Mouse (Mus musculus) embryonic facial prominence, embryonic 11.5 days (tissue): Measurements from ENCODE around the gene Slc22a3. TPM values are rescaled to one million over a fixed set of nuclear protein-coding genes. Genes with fewer than 3 reads are reported as not detected.

Experiments
- ATAC-seq: fragments of 200-750 bp; cut with Nextera tagmentation; replicated peaks from 2 replicates; pipeline ENCODE4 v1.8.0; 2017; ENCODE audit warnings: low read depth; ENCODE audit not compliant: insufficient number of reproducible peaks, low FRiP score, low TSS enrichment
- DNase-seq: peaks from one replicate; pipeline ENCODE4 v3.0.0-alpha.2; 2015; ENCODE audit warnings: low spot score
- H3K27ac ChIP-seq: fragments of 300-500 bp; sonication (generic); replicated peaks from 2 replicates; pipeline ENCODE4 v1.5.1; 2014; ENCODE audit warnings: mild to moderate bottlenecking, low read depth, low read length, control low read depth
- H3K27me3 ChIP-seq: fragments of 300-500 bp; sonication (generic); 2 replicates; pipeline ENCODE4 v1.6.1; 2014; ENCODE audit warnings: mild to moderate bottlenecking, low read length, moderate library complexity, mixed read lengths; ENCODE audit not compliant: control insufficient read depth, insufficient read depth
- H3K36me3 ChIP-seq: fragments of 300-500 bp; sonication (generic); replicated peaks from 2 replicates; pipeline ENCODE4 v1.6.1; 2014; ENCODE audit warnings: low read depth, mild to moderate bottlenecking, low read length, moderate library complexity, mixed read lengths; ENCODE audit not compliant: control insufficient read depth, insufficient read depth
- H3K4me1 ChIP-seq: fragments of 300-500 bp; sonication (generic); 2 replicates; pipeline ENCODE4 v1.6.1; 2014; ENCODE audit warnings: low read length, mixed read lengths; ENCODE audit not compliant: control insufficient read depth, insufficient read depth
- H3K4me2 ChIP-seq: fragments of 300-500 bp; sonication (generic); 2 replicates; pipeline ENCODE4 v1.6.1; 2014; ENCODE audit warnings: low read depth, mild to moderate bottlenecking, control low read depth, low read length, moderate library complexity
- H3K4me3 ChIP-seq: fragments of 300-500 bp; sonication (generic); 2 replicates; pipeline ENCODE4 v1.5.1; 2014; ENCODE audit warnings: low read depth, low read length, control low read depth
- H3K9ac ChIP-seq: fragments of 300-500 bp; sonication (generic); replicated peaks from 2 replicates; pipeline ENCODE4 v1.6.1; 2014; ENCODE audit warnings: mild to moderate bottlenecking, control low read depth, low read length
- H3K9me3 ChIP-seq: fragments of 300-500 bp; sonication (generic); replicated peaks from 2 replicates; pipeline ENCODE4 v1.6.1; 2016; ENCODE audit warnings: mild to moderate bottlenecking, low read length, inconsistent platforms, mixed read lengths; ENCODE audit not compliant: control insufficient read depth
- WGBS: fragments of 180-500 bp; shearing (Covaris S2); extraction: QIAGEN DNeasy Blood & Tissue Kit; methylation state at CpG from one replicate; pipeline ENCODE4 v1.1.7; 2014; 5-methylcytosine and 5-hydroxymethylcytosine counted together
- polyA plus RNA-seq: library from polyadenylated mRNA; unstranded; fragments of >200 nt; fragmentation: Nextera tagmentation; extraction: Ambion mirVana; gene quantifications from 2 replicates; pipeline ENCODE4 v1.2.1, GENCODE M21; 2014

The Slc22a3 gene
- polyA plus RNA-seq, 1 experiment from 2014 or later, result 0.21 TPM

DNA sequence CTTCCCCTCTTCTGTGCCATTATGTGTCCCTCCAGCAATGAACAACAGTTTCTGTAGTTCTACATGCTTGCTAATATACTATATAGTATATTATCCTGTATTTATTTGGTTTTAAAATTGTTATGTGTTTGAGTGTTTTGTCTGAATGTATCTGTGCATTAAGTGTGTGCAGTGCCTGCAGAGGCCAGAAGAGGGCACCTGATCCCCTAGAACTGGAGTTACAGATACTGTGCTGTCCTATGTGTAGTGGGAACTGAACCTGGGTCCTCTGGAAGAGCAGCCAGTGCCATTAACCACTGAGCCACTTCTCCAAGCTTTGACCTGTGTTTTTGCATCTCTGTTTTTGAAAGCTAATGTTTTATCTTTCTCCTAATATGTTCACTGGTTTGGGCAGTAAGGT is 46.3 kb downstream of the Slc22a3 start:
- Histone ChIP-seq H3K36me3 (no peaks in the 10 kb centered on the region), H3K9me3 (no peaks in the 10 kb centered on the region), H3K4me2 (no peak overlapping the region), H3K4me1 (no peaks in the 10 kb centered on the region), H3K27me3 (no peaks in the 10 kb centered on the region), H3K4me3 (no peak overlapping the region), H3K9ac (no peak overlapping the region), H3K27ac (no peak overlapping the region)
- no peak for DNase-seq
- ATAC-seq, result no peak

DNA sequence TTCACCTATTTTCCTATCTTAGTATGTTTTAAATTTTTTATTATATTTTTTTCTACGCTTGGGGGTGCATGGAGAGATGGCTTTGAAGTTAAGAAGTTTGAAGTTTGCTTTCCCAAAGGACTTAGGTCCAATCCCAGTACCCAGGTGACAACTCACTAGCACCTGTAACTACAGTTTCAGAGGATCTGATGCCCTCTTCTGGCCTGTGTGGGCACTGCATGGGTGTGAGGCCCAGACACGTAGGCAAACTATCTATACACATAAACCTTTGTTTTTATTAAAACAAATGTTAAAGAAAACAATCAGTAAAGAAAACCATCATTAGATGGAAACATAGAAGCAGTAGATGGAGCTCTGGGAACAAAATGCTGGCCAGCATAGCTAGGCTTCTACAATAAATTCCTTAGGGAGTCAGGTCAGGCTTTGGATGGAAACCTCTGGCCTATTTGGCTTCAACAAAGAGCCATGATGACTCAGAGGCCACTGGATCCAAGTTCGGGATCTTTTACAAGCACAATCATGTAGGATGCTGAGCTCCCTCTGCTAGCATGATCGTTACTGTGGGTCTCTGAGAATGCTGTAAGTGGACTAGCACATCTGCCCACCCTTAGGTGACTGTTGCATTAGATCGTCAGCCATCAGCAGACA is 52.2 kb downstream of the Slc22a3 start:
- H3K27me3 ChIP-seq, result no peaks in the 10 kb centered on the region
- no peaks in the 10 kb centered on the region for H3K9me3 ChIP-seq
- no peak overlapping the region for H3K4me2 ChIP-seq
- H3K9ac ChIP-seq, result no peak overlapping the region
- WGBS, result 80% methylated on average over 5 of the region's 5 CpGs
- H3K27ac ChIP-seq, result no peak overlapping the region
- no peak for ATAC-seq
- peak; percentile 19 for DNase-seq
- no peaks in the 10 kb centered on the region for H3K4me1 ChIP-seq
- H3K4me3 ChIP-seq, result no peak overlapping the region
- H3K36me3 ChIP-seq, result no peaks in the 10 kb centered on the region

DNA sequence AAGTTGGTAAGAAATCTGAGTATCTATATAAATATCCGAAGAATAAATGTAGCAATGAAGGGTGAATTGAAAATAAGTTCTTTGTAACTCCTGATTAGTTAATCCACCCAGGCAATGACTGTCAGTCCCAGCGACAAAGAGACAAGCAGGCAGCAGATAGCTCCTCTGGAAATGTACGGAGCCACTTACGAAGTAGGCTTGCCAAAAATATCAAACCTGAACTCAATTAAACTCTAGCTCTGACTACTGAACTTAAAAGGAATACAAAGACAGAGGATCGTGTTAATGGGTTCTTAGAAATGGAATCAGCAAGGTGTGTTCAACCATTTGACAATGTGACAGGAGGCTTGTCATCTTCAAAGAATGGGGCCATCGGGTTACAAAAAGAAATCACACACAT is 53.8 kb downstream of the Slc22a3 start:
- Histone ChIP-seq H3K4me2 (no peak overlapping the region), H3K4me3 (no peak overlapping the region), H3K9me3 (no peaks in the 10 kb centered on the region), H3K27ac (no peak overlapping the region), H3K36me3 (no peaks in the 10 kb centered on the region), H3K4me1 (no peaks in the 10 kb centered on the region), H3K9ac (no peak overlapping the region), H3K27me3 (no peaks in the 10 kb centered on the region)
- 79% methylated on average over 6 of the region's 6 CpGs for WGBS
- ATAC-seq (no peak), DNase-seq (no peak)

DNA sequence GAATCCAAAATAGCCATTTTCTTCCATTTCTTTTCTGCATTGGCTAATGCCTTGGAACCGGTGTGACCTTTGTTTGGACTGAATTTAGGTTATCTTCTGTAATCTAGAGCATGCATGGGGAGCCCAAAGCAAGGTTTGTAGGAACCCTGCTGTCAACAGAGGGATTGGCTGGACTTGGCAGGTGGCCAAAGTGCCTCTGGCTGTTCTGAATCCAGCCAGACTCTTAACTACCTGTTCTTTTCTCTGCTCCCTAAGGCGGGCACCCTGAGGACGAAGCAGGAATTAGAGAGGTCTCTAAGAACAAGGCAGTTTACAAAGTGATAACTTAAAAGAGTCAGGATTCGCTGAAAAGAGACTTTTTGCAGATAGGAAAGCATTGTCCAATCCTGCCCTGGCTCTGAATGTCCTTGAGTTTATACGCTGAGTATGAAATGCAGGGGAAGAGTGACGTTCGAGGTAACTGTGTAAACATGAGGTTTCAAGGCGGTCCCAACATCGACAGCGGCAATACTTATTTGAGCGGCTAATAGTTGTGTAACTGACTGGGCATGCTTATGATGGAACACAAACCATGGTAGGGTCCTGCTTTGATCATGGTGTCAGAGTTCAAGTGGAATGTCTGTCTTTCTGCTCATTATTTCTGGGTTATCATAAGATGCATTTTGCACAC is 54.5 kb downstream of the Slc22a3 start:
- ATAC-seq (no peak), DNase-seq (no peak)
- Histone ChIP-seq H3K9ac (no peak overlapping the region), H3K4me2 (no peak overlapping the region), H3K36me3 (no peaks in the 10 kb centered on the region), H3K27me3 (no peaks in the 10 kb centered on the region), H3K4me1 (no peaks in the 10 kb centered on the region), H3K27ac (no peak overlapping the region), H3K9me3 (no peaks in the 10 kb centered on the region), H3K4me3 (no peak overlapping the region)
- 79% methylated on average over 11 of the region's 11 CpGs for WGBS

DNA sequence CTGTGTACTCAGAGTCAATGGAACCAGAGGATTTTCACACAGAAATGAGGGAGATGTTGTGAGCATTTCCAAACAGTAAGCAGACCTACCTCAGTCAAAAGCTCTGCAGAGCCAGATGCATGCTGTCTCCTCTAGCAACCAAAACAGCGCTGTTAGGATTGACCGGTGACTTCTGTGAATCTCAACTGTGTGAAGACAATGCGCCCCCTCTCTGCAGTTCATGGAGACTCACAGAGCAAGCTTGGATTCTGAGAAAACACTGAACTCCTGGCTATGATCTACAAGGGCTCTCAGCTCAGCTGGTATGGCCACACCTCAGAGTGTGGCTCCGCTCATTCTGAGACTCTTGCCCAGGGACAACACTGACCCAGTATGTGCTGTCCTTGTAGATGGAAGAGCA is 56.3 kb downstream of the Slc22a3 start:
- WGBS, result 53% methylated on average over 4 of the region's 4 CpGs
- H3K9ac ChIP-seq, result no peak overlapping the region
- no peaks in the 10 kb centered on the region for H3K4me1 ChIP-seq
- no peaks in the 10 kb centered on the region for H3K36me3 ChIP-seq
- no peaks in the 10 kb centered on the region for H3K27me3 ChIP-seq
- H3K27ac ChIP-seq, result no peak overlapping the region
- ATAC-seq, result no peak
- H3K9me3 ChIP-seq, result no peaks in the 10 kb centered on the region
- peak; percentile 21 for DNase-seq
- no peak overlapping the region for H3K4me3 ChIP-seq
- H3K4me2 ChIP-seq, result no peak overlapping the region

DNA sequence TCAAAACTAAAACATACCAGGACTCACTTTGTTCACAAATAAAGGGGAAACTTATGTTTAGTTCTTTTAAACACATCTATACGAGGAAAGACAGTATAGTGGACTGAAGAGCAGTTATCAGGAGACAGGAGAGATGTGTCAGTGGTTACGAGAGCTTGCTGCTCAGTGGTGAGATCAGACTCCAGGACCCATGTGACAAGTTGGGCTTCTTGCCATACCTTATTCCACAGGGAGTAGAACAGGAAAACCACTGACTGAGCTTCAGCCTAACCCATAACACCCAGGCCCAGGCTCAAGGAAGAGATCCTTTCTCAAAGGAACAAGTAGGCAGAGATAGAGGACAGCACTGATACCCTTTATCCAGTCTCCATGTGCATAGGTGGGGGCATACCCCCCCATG is 62.9 kb downstream of the Slc22a3 start:
- no peak overlapping the region for H3K4me3 ChIP-seq
- H3K27me3 ChIP-seq, result no peaks in the 10 kb centered on the region
- DNase-seq, result no peak
- no peaks in the 10 kb centered on the region for H3K36me3 ChIP-seq
- no peak overlapping the region for H3K9ac ChIP-seq
- H3K4me2 ChIP-seq, result no peak overlapping the region
- no peak overlapping the region for H3K27ac ChIP-seq
- no peak for ATAC-seq
- H3K9me3 ChIP-seq, result no peaks in the 10 kb centered on the region
- 85% methylated on average over 2 of the region's 2 CpGs for WGBS
- no peaks in the 10 kb centered on the region for H3K4me1 ChIP-seq

DNA sequence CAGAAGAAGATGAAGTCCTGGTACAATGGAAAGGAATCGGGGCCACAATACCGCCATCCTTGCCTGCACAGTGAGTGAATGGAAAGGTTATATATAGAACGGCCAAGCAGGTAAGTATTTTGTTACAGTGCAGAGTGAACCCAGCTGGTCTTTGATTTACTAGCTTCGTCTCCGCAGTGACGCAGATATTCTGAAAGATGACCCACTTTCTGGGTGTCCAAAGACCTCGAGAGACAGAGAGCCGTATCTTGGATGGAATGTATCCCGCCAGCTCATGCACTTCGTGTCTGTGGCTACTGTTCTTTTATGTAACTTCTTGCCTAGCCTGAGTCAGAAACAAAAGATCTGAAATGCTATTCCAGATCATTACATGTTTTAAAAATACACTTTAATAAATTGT is 69.7 kb downstream of the Slc22a3 start:
- ATAC-seq (no peak), DNase-seq (no peak)
- Histone ChIP-seq H3K4me1 (no peaks in the 10 kb centered on the region), H3K9me3 (no peaks in the 10 kb centered on the region), H3K27ac (no peak overlapping the region), H3K9ac (no peak overlapping the region), H3K27me3 (no peaks in the 10 kb centered on the region), H3K4me2 (no peak overlapping the region), H3K4me3 (no peak overlapping the region), H3K36me3 (no peaks in the 10 kb centered on the region)
- 84% methylated on average over 10 of the region's 10 CpGs for WGBS

DNA sequence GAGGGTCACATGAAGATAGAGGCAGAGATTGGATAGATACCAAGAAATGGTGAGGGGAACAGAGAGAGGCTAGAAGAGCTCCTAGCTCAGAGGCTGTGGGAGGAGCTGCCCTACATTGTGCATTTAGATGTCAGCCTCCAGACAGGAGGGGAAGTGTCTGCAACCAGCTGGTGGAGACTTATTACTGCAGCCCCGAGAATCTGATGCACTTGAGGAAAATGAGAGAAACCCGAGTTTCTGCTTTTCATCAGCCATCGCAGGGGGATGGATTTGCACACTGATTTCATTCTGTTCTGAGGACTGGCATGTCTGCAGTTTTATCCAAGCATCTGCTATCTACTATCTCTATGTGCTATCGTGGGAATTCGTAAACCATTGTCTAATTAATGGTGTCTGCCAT is 75.8 kb downstream of the Slc22a3 start:
- Histone ChIP-seq H3K36me3 (no peaks in the 10 kb centered on the region), H3K9ac (no peak overlapping the region)
- 68% methylated on average over 5 of the region's 5 CpGs for WGBS

More for the DNA sequence above, 75.8 kb downstream of the Slc22a3 start:
- DNase-seq, result no peak
- no peaks in the 10 kb centered on the region for H3K27me3 ChIP-seq
- H3K4me1 ChIP-seq, result no peaks in the 10 kb centered on the region
- no peak overlapping the region for H3K4me3 ChIP-seq
- H3K9me3 ChIP-seq, result no peaks in the 10 kb centered on the region
- H3K4me2 ChIP-seq, result no peak overlapping the region
- H3K27ac ChIP-seq, result no peak overlapping the region
- no peak for ATAC-seq
